Comparison of ENCODE assay signal across 10 mouse cellular contexts in the genomic region with DNA sequence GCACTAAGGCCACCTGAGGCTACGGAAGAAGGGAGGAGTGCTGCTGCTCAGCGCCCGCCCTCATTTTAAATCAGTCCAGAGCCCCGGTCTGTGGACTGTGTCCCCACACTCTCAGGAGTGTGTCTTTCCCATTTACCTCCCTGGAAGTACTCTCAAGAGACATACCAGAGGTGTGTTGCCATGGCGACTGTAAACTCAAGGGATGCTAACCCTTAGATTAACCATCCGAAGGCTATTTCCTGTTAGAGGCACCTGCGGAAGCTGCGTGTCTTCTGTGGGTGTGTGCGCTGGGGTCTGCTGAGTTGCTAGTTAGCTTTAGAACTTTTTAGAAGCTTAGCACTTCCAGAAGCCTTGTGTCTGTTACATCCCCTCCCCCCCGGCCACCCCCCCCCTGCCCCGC.
DNase-seq lines count a peak whose midpoint lies in the region; ATAC-seq lines count a peak whose summit lies in the region.
"Had no signal": no experiment of that assay in that cellular context is flagged by ENCODE, and none has a peak within 500 bp of the region (broad histone marks: within the 10 kb centered on the region; RNA-seq: fewer than 3 reads in every experiment).

No protein-coding gene starts in this region.

- H3K27me3 ChIP-seq in heart, embryonic 13.5 days (replicated peaks), result no peaks in the 10 kb centered on the region
- no peaks in the 10 kb centered on the region for H3K27me3 ChIP-seq in midbrain, embryonic 13.5 days
- no peaks in the 10 kb centered on the region for H3K27me3 ChIP-seq in midbrain, embryonic 11.5 days (ENCODE audit: control insufficient read depth, insufficient read depth, low read length)
- H3K27me3 ChIP-seq: heart, embryonic 12.5 days had no signal

- ATAC-seq in heart, embryonic 13.5 days (ENCODE audit: extremely low read depth, insufficient number of reproducible peaks, low FRiP score, low TSS enrichment), result no peak
- peak; percentile 48; the same call in 1 of the 2 replicates for ATAC-seq in midbrain, embryonic 13.5 days
- ATAC-seq in midbrain, embryonic 11.5 days (ENCODE audit: low FRiP score), result no peak

- 58% methylated on average over 11 of the region's 11 CpGs for WGBS in heart, embryonic 13.5 days
- WGBS in midbrain, embryonic 13.5 days, result 58% methylated on average over 11 of the region's 11 CpGs
- WGBS in midbrain, embryonic 11.5 days, result 57% methylated on average over 11 of the region's 11 CpGs

- no peaks in the 10 kb centered on the region for H3K36me3 ChIP-seq in heart, embryonic 13.5 days
- H3K36me3 ChIP-seq in midbrain, embryonic 13.5 days, result no peaks in the 10 kb centered on the region
- no peaks in the 10 kb centered on the region for H3K36me3 ChIP-seq in midbrain, embryonic 11.5 days (ENCODE audit: control insufficient read depth, insufficient read depth, low read length)
- H3K36me3 ChIP-seq: heart, embryonic 12.5 days had no signal

- peaks cover 22% of the 10 kb centered on the region for H3K4me1 ChIP-seq in heart, embryonic 13.5 days
- 0 out of 2 replicates have a peak, but pooled peaks cover under 1% of the 10 kb centered on the region for H3K4me1 ChIP-seq in midbrain, embryonic 13.5 days (replicated peaks)
- H3K4me1 ChIP-seq in midbrain, embryonic 11.5 days (ENCODE audit: control insufficient read depth, insufficient read depth, low read length), result no peaks in the 10 kb centered on the region

- no peaks in the 10 kb centered on the region for H3K9me3 ChIP-seq in heart, embryonic 13.5 days
- H3K9me3 ChIP-seq in midbrain, embryonic 13.5 days, result no peaks in the 10 kb centered on the region
- no peaks in the 10 kb centered on the region for H3K9me3 ChIP-seq in midbrain, embryonic 11.5 days (ENCODE audit: control insufficient read depth, low read length)
- H3K9me3 ChIP-seq: heart, embryonic 12.5 days had no signal

- H3K4me2 ChIP-seq in heart, embryonic 13.5 days, result no peak overlapping the region
- H3K4me2 ChIP-seq in midbrain, embryonic 13.5 days (replicated peaks), result no peak overlapping the region
- no peak overlapping the region for H3K4me2 ChIP-seq in midbrain, embryonic 11.5 days
- H3K4me2 ChIP-seq: heart, embryonic 12.5 days had no signal

- H3K9ac ChIP-seq in heart, embryonic 13.5 days, result 0 out of 2 replicates have a peak overlapping the region, but pooled peaks have one; percentile 52
- no peak overlapping the region for H3K9ac ChIP-seq in midbrain, embryonic 13.5 days (replicated peaks)
- H3K9ac ChIP-seq in midbrain, embryonic 11.5 days (ENCODE audit: low read length), result no peak overlapping the region
- H3K9ac ChIP-seq: heart, embryonic 12.5 days had no signal

- DNase-seq in heart, adult 8-10 months (ENCODE audit: low spot score), result no peak
- DNase-seq in midbrain, embryonic 11.5 days (ENCODE audit: low spot score, missing footprints), result no peak
- peak; percentile 29 for DNase-seq in lung, postnatal 10 days
- peak; percentile 30 to 45 for DNase-seq in thymus, postnatal 36 days
- DNase-seq in gastrocnemius, postnatal 25 days, result no peak
- DNase-seq in cerebellum, adult 8-10 months, result no peak

- no peak overlapping the region for H3K4me3 ChIP-seq in heart, embryonic 13.5 days
- H3K4me3 ChIP-seq in midbrain, embryonic 13.5 days (replicated peaks), result no peak overlapping the region
- H3K4me3 ChIP-seq in midbrain, embryonic 11.5 days (ENCODE audit: low read depth, low read length), result no peak overlapping the region
- H3K4me3 ChIP-seq: heart, embryonic 12.5 days had no signal

- H3K27ac ChIP-seq in heart, embryonic 13.5 days (replicated peaks), result no peak overlapping the region
- no peak overlapping the region for H3K27ac ChIP-seq in midbrain, embryonic 13.5 days
- H3K27ac ChIP-seq in midbrain, embryonic 11.5 days (ENCODE audit: low read depth, low read length), result no peak overlapping the region
- H3K27ac ChIP-seq: macrophage had no signal

Comparison
In these comparisons a context has a peak if more than half of its experiments do, and no peak if none do; other contexts are left out.
1. DNase-seq: peak in lung, postnatal 10 days (single experiment) and thymus, postnatal 36 days (2 of 2); none in heart, adult 8-10 months (single experiment), midbrain, embryonic 11.5 days (single experiment), gastrocnemius, postnatal 25 days (single experiment) and cerebellum, adult 8-10 months (single experiment).